Mouse (Mus musculus) liver, adult 2 months (tissue): ENCODE measurements around the gene Dhrs13.

ENCODE experiments used
- CTCF ChIP-seq: fragments of 200-500 bp; IDR thresholded peaks from 2 replicates; pipeline ENCODE4 v1.5.1; 2011; ENCODE audit warnings: low read depth, low read length, control low read depth
- POLR2A ChIP-seq: fragments of 200-500 bp; IDR thresholded peaks from 2 replicates; pipeline ENCODE4 v1.6.1; 2011; ENCODE audit warnings: low read length, control low read depth; ENCODE audit not compliant: insufficient read depth; ENCODE audit errors: extremely low read depth

DNA sequence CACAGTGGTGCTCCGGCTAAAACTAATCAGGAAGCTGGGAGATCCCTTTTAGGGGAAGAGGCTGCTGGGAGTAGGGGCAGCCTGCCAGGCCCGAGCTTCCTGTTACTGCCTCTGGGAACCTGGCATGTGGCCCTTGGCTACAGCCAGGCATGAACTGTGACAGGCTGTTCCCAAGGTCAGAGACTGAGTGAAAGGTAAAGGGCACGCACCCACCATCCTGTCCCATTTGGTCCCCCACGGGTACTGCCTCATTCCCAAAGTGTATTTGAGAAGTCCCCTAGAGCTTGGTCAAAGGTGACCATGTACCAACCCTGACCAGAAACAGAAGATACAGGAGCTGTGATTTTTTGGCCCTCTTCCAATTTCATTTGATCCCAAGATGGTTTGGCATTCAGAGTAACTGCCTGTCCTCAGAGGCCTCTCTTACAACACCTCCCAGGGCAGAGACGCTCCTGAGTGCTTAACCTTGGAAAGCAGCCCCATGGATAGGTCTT lies 12.7 kb downstream of the Dhrs13 start:
- TF ChIP-seq CTCF (no peak), POLR2A (no peak)
